Mouse (Mus musculus) liver, embryonic 14.5 days (tissue): ENCODE results near the gene Mapre3. TPM values are rescaled to one million over a fixed set of nuclear protein-coding genes. Genes with fewer than 3 reads are reported as not detected.

Source experiments
- ATAC-seq: fragments of 200-750 bp; cut with Nextera tagmentation; 2 replicates; pipeline ENCODE4 v1.8.0; 2017; ENCODE audit warnings: moderate number of reproducible peaks, mild to moderate bottlenecking, moderate library complexity; ENCODE audit not compliant: insufficient read depth
- DNase-seq, 3 experiments: peaks; one replicate each; pipeline ENCODE4 v3.0.0-alpha.2; 2012 to 2013; ENCODE audit warnings: low read depth in 3 of 3, low spot score in 3 of 3
- H3K27ac ChIP-seq: fragments of 300-500 bp; sonication (generic); 2 replicates; pipeline ENCODE4 v1.5.1; 2014; ENCODE audit warnings: moderate library complexity, mild to moderate bottlenecking, control low read depth, inconsistent platforms
- H3K27me3 ChIP-seq: fragments of 300-500 bp; sonication (generic); 2 replicates; pipeline ENCODE4 v1.6.1; 2014; ENCODE audit warnings: mild to moderate bottlenecking, low read length, moderate library complexity; ENCODE audit not compliant: control insufficient read depth, insufficient read depth
- H3K36me3 ChIP-seq: fragments of 300-500 bp; sonication (generic); replicated peaks from 2 replicates; pipeline ENCODE4 v1.6.1; 2014; ENCODE audit warnings: low read depth; ENCODE audit not compliant: control insufficient read depth, insufficient read depth
- H3K4me1 ChIP-seq, 2 experiments: fragments of 200-500 bp in 1 of 2; fragments of 300-500 bp in 1 of 2; sonication (generic) in 1 of 2; replicated peaks; 2 replicates each; pipeline ENCODE4 v1.6.1; 2012 to 2014; ENCODE audit warnings: antibody characterized with exemption in 1 of 2, inconsistent platforms in 1 of 2, low read length in 1 of 2; ENCODE audit not compliant: control insufficient read depth in 2 of 2, insufficient read depth in 2 of 2
- H3K4me2 ChIP-seq: fragments of 300-500 bp; sonication (generic); 2 replicates; pipeline ENCODE4 v1.6.1; 2014; ENCODE audit warnings: low read depth, mild to moderate bottlenecking, control low read depth, moderate library complexity
- H3K4me3 ChIP-seq, 2 experiments: fragments of 200-500 bp in 1 of 2; fragments of 300-500 bp in 1 of 2; sonication (generic) in 1 of 2; 2 replicates each; pipeline ENCODE4 v1.5.1; 2012 to 2014; ENCODE audit warnings: low read depth in 2 of 2, low read length in 2 of 2, mild to moderate bottlenecking in 2 of 2, control low read depth in 1 of 2, inconsistent platforms in 1 of 2, moderate library complexity in 1 of 2; ENCODE audit not compliant: insufficient read depth in 1 of 2
- H3K9ac ChIP-seq: fragments of 300-500 bp; sonication (generic); replicated peaks from 2 replicates; pipeline ENCODE4 v1.6.1; 2014; ENCODE audit warnings: mild to moderate bottlenecking, control low read depth, moderate library complexity
- H3K9me3 ChIP-seq: fragments of 300-500 bp; sonication (generic); 2 replicates; pipeline ENCODE4 v1.6.1; 2016; ENCODE audit warnings: low read length, mixed read lengths; ENCODE audit not compliant: control insufficient read depth
- CTCF ChIP-seq: IDR thresholded peaks from 2 replicates; pipeline ENCODE4 v1.5.1; 2016; ENCODE audit warnings: antibody characterized with exemption, low read depth, control low read depth
- EP300 ChIP-seq: IDR thresholded peaks from 2 replicates; pipeline ENCODE4 v1.6.1; 2016; ENCODE audit warnings: antibody characterized with exemption, low read depth
- WGBS: fragments of 180-500 bp; shearing (Covaris S2); extraction: QIAGEN DNeasy Blood & Tissue Kit; methylation state at CpG from one replicate; pipeline ENCODE4 v1.1.7; 2014; ENCODE audit not compliant: insufficient replicate concordance; 5-methylcytosine and 5-hydroxymethylcytosine counted together
- polyA plus RNA-seq, 2 experiments: library from polyadenylated mRNA; depleted of rRNA in 1 of 2; stranded (reverse) in 1 of 2; unstranded in 1 of 2; fragments of >200 nt; fragmentation: Nextera tagmentation in 1 of 2; extraction: Ambion mirVana in 1 of 2; gene quantifications; 2 replicates each; pipeline versions ENCODE4 v1.2.1 to v1.2.3; 2012 to 2014

Mapre3 gene
- polyA plus RNA-seq, 2 experiments: 1.2 to 2.4 TPM

- peak within 1 kb of the TSS; percentile 65 for H3K4me2 ChIP-seq
- H3K9ac ChIP-seq: peak within 1 kb of the TSS; percentile 6
- H3K27ac ChIP-seq: peak within 1 kb of the TSS; percentile 44
- DNase-seq: no peak
- peaks cover 8 to 62% of the 10 kb centered on the region in 2 experiments for H3K4me1 ChIP-seq
- no peaks in the 10 kb centered on the region for H3K9me3 ChIP-seq
- H3K4me3 ChIP-seq: peak within 1 kb of the TSS; percentile 40 to 65
- no peaks in the 10 kb centered on the region for H3K36me3 ChIP-seq
- TF ChIP-seq CTCF (no peak), EP300 (no peak)
- 33% methylated on average over 12 of the region's 13 CpGs for WGBS
- H3K27me3 ChIP-seq: no peaks in the 10 kb centered on the region
- ATAC-seq: peak; percentile 25
These were observed 98.8 kb downstream of the Mapre3 start, which contains the start of gene Emilin1 for GRCm38 (mm10) chr5:30913060-30913841. TSS of gene Emilin1 (plus strand) at chr5:30913402.

DNA sequence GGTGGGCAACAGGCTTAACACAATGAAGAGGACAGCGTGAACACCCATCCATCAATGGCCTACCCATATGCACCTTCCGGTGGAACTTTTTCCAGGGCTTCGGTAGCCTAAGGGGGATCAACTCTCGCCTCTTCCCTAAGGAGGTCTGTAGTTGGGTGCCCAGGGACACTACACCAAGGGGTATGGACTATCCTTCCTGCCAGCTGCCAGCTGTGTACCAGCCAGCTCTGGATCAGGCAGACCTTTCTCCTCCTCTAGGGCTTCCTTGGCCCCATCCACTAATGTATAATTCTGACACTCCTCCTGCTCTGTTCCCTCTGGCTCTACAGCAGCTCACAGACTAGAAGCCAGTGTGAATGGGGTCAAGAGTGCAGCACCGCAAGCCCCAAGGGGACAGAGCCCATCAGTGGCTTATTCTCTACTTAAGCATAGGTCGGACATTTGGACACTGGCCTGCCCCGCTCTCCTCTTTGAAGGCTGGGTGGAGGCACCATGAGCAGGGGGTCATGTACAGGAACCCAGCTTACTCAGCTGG lies 99.7 kb downstream of the Mapre3 start:
- Histone ChIP-seq H3K36me3 (no peaks in the 10 kb centered on the region), H3K9me3 (no peaks in the 10 kb centered on the region), H3K4me1 (peaks cover 7 to 53% of the 10 kb centered on the region in 2 experiments), H3K4me2 (peak overlapping the region; percentile 65), H3K27me3 (no peaks in the 10 kb centered on the region), H3K9ac (peak overlapping the region; percentile 6), H3K4me3 (peak overlapping the region; percentile 40 to 65), H3K27ac (peak overlapping the region; percentile 44)
- DNase-seq: no peak
- no peak for TF ChIP-seq CTCF
- no peak for TF ChIP-seq EP300
- no peak for ATAC-seq
- 25% methylated on average over 7 of the region's 7 CpGs for WGBS

DNA sequence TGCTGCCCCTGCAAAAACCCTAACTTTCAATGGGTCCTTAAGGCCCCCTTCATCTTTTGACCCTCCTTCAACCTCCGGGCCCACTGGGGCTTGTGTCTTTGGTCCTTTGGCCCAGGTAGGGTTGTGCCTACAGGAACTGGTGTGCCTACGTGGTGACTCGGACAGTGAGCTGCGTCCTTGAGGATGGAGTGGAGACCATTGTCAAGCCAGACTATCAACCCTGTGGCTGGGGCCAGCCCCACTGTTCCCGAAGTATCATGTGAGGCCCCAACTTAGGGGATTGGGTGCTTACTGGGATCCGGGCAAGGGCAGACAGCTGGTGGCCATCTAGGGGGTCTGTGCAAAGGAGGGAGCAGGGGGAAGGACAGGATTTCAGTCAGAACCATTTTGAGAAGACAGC lies 100.4 kb downstream of the Mapre3 start:
- 26% methylated on average over 6 of the region's 6 CpGs for WGBS
- Histone ChIP-seq H3K9ac (peak overlapping the region; percentile 6; the same call in 1 of the 2 replicates), H3K4me2 (peak overlapping the region; percentile 65), H3K36me3 (no peaks in the 10 kb centered on the region), H3K9me3 (no peaks in the 10 kb centered on the region), H3K27me3 (no peaks in the 10 kb centered on the region), H3K4me1 (peaks cover 7 to 46% of the 10 kb centered on the region in 2 experiments), H3K4me3 (peak overlapping the region; percentile 40 to 65), H3K27ac (peak overlapping the region; percentile 0; the same call in 1 of the 2 replicates)
- ATAC-seq (no peak), DNase-seq (no peak)
- no peak for TF ChIP-seq CTCF
- TF ChIP-seq EP300: no peak

DNA sequence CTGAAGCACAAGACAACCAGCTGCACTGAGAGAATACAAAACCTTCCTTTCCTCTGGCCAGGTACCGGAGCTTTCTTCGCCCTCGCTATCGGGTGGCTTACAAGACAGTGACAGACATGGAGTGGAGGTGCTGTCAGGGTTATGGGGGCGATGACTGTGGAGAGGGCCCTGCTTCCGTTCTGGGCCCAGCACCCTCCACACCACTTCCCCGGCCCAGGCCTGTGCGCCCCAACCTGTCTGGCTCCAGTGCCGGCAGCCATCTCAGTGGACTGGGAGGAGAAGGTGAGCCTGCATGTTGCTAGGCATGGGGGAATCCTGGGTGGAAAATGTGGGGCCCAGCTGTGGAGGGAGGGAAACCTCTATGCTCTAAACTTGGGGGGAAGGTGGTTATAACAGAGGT lies 101.0 kb downstream of the Mapre3 start:
- peak overlapping the region; percentile 40 to 65 for H3K4me3 ChIP-seq
- TF ChIP-seq CTCF: no peak
- TF ChIP-seq EP300: no peak
- H3K27ac ChIP-seq: peak overlapping the region; percentile 32
- H3K36me3 ChIP-seq: no peaks in the 10 kb centered on the region
- no peak for DNase-seq
- H3K27me3 ChIP-seq: no peaks in the 10 kb centered on the region
- H3K9ac ChIP-seq: 0 out of 2 replicates have a peak overlapping the region, but pooled peaks have one; percentile 10
- peak; percentile 17 for ATAC-seq
- no peaks in the 10 kb centered on the region for H3K9me3 ChIP-seq
- peak overlapping the region; percentile 65 for H3K4me2 ChIP-seq
- WGBS: 24% methylated on average over 9 of the region's 9 CpGs
- peaks cover 7 to 45% of the 10 kb centered on the region in 2 experiments for H3K4me1 ChIP-seq

Other genes with a start within 250 kb of the Mapre3 start
- gene Kcnk3, start 226.5 kb upstream of the Mapre3 start, polyA plus RNA-seq (2012; rRNA removed): 0.07 and 0.11 TPM in 2 replicates
- gene Kcnk3, start 226.5 kb upstream of the Mapre3 start, polyA plus RNA-seq (2014; fragmentation: Nextera tagmentation; extraction: Ambion mirVana): 0.11 and 0.16 TPM in 2 replicates
- gene Slc35f6, start 166.7 kb upstream of the Mapre3 start, polyA plus RNA-seq (2012; rRNA removed): 10.1 and 12.2 TPM in 2 replicates
- gene Slc35f6, start 166.7 kb upstream of the Mapre3 start, polyA plus RNA-seq (2014; fragmentation: Nextera tagmentation; extraction: Ambion mirVana): 9.9 and 10.2 TPM in 2 replicates
- gene Cenpa, start 147.9 kb upstream of the Mapre3 start, polyA plus RNA-seq (2012; rRNA removed): 116 and 122 TPM in 2 replicates
- 209 and 236 TPM in 2 replicates for gene Cenpa, start 147.9 kb upstream of the Mapre3 start, polyA plus RNA-seq (2014; fragmentation: Nextera tagmentation; extraction: Ambion mirVana)
- 0.15 and 0.49 TPM in 2 replicates for gene Dpysl5, start 103.1 kb upstream of the Mapre3 start, polyA plus RNA-seq (2012; rRNA removed)
- 0.10 and 0.23 TPM in 2 replicates for gene Dpysl5, start 103.1 kb upstream of the Mapre3 start, polyA plus RNA-seq (2014; fragmentation: Nextera tagmentation; extraction: Ambion mirVana)
- gene Tmem214, start 53.4 kb downstream of the Mapre3 start, polyA plus RNA-seq (2012; rRNA removed): 21.8 and 26.1 TPM in 2 replicates
- 25.0 and 25.8 TPM in 2 replicates for gene Tmem214, start 53.4 kb downstream of the Mapre3 start, polyA plus RNA-seq (2014; fragmentation: Nextera tagmentation; extraction: Ambion mirVana)
- gene Agbl5, start 74.1 kb downstream of the Mapre3 start, polyA plus RNA-seq (2012; rRNA removed): 5.0 and 6.0 TPM in 2 replicates
- gene Agbl5, start 74.1 kb downstream of the Mapre3 start, polyA plus RNA-seq (2014; fragmentation: Nextera tagmentation; extraction: Ambion mirVana): 4.8 and 5.1 TPM in 2 replicates
- gene Ost4, start 93.1 kb downstream of the Mapre3 start, polyA plus RNA-seq (2012; rRNA removed): 142 and 216 TPM in 2 replicates
- 412 and 420 TPM in 2 replicates for gene Ost4, start 93.1 kb downstream of the Mapre3 start, polyA plus RNA-seq (2014; fragmentation: Nextera tagmentation; extraction: Ambion mirVana)
- 18.4 and 22.2 TPM in 2 replicates for gene Emilin1, start 98.8 kb downstream of the Mapre3 start, polyA plus RNA-seq (2012; rRNA removed)
- gene Emilin1, start 98.8 kb downstream of the Mapre3 start, polyA plus RNA-seq (2014; fragmentation: Nextera tagmentation; extraction: Ambion mirVana): 21.3 and 23.2 TPM in 2 replicates
- 30.3 and 31.1 TPM in 2 replicates for gene Khk, start 106.8 kb downstream of the Mapre3 start, polyA plus RNA-seq (2012; rRNA removed)
- 38.8 and 40.8 TPM in 2 replicates for gene Khk, start 106.8 kb downstream of the Mapre3 start, polyA plus RNA-seq (2014; fragmentation: Nextera tagmentation; extraction: Ambion mirVana)
- gene Cgref1, start 130.9 kb downstream of the Mapre3 start, polyA plus RNA-seq (2012; rRNA removed): 2.9 and 4.2 TPM in 2 replicates
- gene Cgref1, start 130.9 kb downstream of the Mapre3 start, polyA plus RNA-seq (2014; fragmentation: Nextera tagmentation; extraction: Ambion mirVana): 5.1 and 5.4 TPM in 2 replicates
- 89.2 and 95.2 TPM in 2 replicates for gene Preb, start 145.7 kb downstream of the Mapre3 start, polyA plus RNA-seq (2012; rRNA removed)
- 53.8 and 59.6 TPM in 2 replicates for gene Preb, start 145.7 kb downstream of the Mapre3 start, polyA plus RNA-seq (2014; fragmentation: Nextera tagmentation; extraction: Ambion mirVana)
- 0.01 TPM in 2 replicates for gene Tcf23, start 154.0 kb downstream of the Mapre3 start, polyA plus RNA-seq (2012; rRNA removed)
- 0.09 TPM in 1 of 2 replicates, not detected in the other for gene Tcf23, start 154.0 kb downstream of the Mapre3 start, polyA plus RNA-seq (2014; fragmentation: Nextera tagmentation; extraction: Ambion mirVana)
- gene Atraid, start 233.7 kb downstream of the Mapre3 start, polyA plus RNA-seq (2012; rRNA removed): 28.8 and 31.0 TPM in 2 replicates
- gene Atraid, start 233.7 kb downstream of the Mapre3 start, polyA plus RNA-seq (2014; fragmentation: Nextera tagmentation; extraction: Ambion mirVana): 50.4 and 53.2 TPM in 2 replicates
- gene Slc5a6, start 234.3 kb downstream of the Mapre3 start, polyA plus RNA-seq (2012; rRNA removed): 4.2 and 5.2 TPM in 2 replicates
- 2.2 and 2.3 TPM in 2 replicates for gene Slc5a6, start 234.3 kb downstream of the Mapre3 start, polyA plus RNA-seq (2014; fragmentation: Nextera tagmentation; extraction: Ambion mirVana)
- 18.2 and 20.4 TPM in 2 replicates for gene Cad, start 240.1 kb downstream of the Mapre3 start, polyA plus RNA-seq (2012; rRNA removed)
- 14.0 and 15.8 TPM in 2 replicates for gene Cad, start 240.1 kb downstream of the Mapre3 start, polyA plus RNA-seq (2014; fragmentation: Nextera tagmentation; extraction: Ambion mirVana)